Mouse (Mus musculus): Measurements from ENCODE around the gene Crb3.

Gene Crb3

GRCm38 (mm10) chr17:57105181-57106034 is 46.5 kb downstream of the Crb3 start, which contains the start of gene Tnfsf9:
Gene Tnfsf9, plus strand, starts transcription at chr17:57105325.
- peak in 1 of 2 experiments; percentile 7 for DNase-seq (ENCODE audit: low spot score in 2 of 2)

- DNase-seq (ENCODE audit: low spot score in 2 of 2), result no peak
These were observed 47.1 kb downstream of the Crb3 start for GRCm38 (mm10) chr17:57106035-57106368.

- DNase-seq (ENCODE audit: low spot score in 2 of 2), result no peak
These were observed 48.2 kb downstream of the Crb3 start for GRCm38 (mm10) chr17:57107064-57107463.

- no peak for DNase-seq (ENCODE audit: low spot score in 2 of 2)
These were observed 49.2 kb downstream of the Crb3 start for GRCm38 (mm10) chr17:57108040-57108665.

GRCm38 (mm10) chr17:57108666-57109171 is 49.8 kb downstream of the Crb3 start:
- no peak for DNase-seq (ENCODE audit: low spot score in 2 of 2)

GRCm38 (mm10) chr17:57110005-57110404 is 51.1 kb downstream of the Crb3 start:
- DNase-seq (ENCODE audit: low spot score in 2 of 2), result no peak

- DNase-seq (ENCODE audit: low spot score in 2 of 2), result no peak
These were observed 54.0 kb downstream of the Crb3 start for GRCm38 (mm10) chr17:57112768-57113474.

Data from spleen, postnatal 14 days (tissue).